Mouse (Mus musculus) intestine, embryonic 14.5 days (tissue): ENCODE measurements around the gene Arpc1b. TPM values are rescaled to one million over a fixed set of nuclear protein-coding genes. Genes with fewer than 3 reads are reported as not detected.
"Not testable (repeated sequence)": the region's sequence is repeated elsewhere in the genome, so short reads cannot be mapped to it uniquely, and the experiment has no call there.

Experiments used
- ATAC-seq: fragments of 200-750 bp; cut with Nextera tagmentation; replicated peaks from 2 replicates; pipeline ENCODE4 v1.8.0; 2017; ENCODE audit warnings: low read depth, moderate number of reproducible peaks, moderate TSS enrichment, moderate library complexity; ENCODE audit not compliant: low FRiP score, low TSS enrichment
- DNase-seq: peaks from one replicate; pipeline ENCODE4 v3.0.0-alpha.2; 2018; ENCODE audit warnings: low spot score
- H3K27ac ChIP-seq: fragments of 300-500 bp; sonication (generic); 2 replicates; pipeline ENCODE4 v1.5.1; 2014; ENCODE audit warnings: low read depth, mild to moderate bottlenecking, control low read depth
- H3K27me3 ChIP-seq: fragments of 300-500 bp; sonication (generic); replicated peaks from 2 replicates; pipeline ENCODE4 v1.6.1; 2014; ENCODE audit warnings: low read length, control low read depth; ENCODE audit not compliant: control insufficient read depth, insufficient read depth
- H3K36me3 ChIP-seq: fragments of 300-500 bp; sonication (generic); 2 replicates; pipeline ENCODE4 v1.6.1; 2014; ENCODE audit warnings: low read length, control low read depth; ENCODE audit not compliant: control insufficient read depth, insufficient read depth
- H3K4me1 ChIP-seq: fragments of 300-500 bp; sonication (generic); replicated peaks from 2 replicates; pipeline ENCODE4 v1.6.1; 2014; ENCODE audit warnings: low read length, control low read depth, mixed read lengths; ENCODE audit not compliant: control insufficient read depth, insufficient read depth
- H3K4me2 ChIP-seq: fragments of 300-500 bp; sonication (generic); 2 replicates; pipeline ENCODE4 v1.6.1; 2014; ENCODE audit warnings: low read length
- H3K4me3 ChIP-seq: fragments of 300-500 bp; sonication (generic); 2 replicates; pipeline ENCODE4 v1.5.1; 2014; ENCODE audit warnings: low read depth, low read length, control low read depth, mixed read lengths
- H3K9ac ChIP-seq: fragments of 300-500 bp; sonication (generic); 2 replicates; pipeline ENCODE4 v1.6.1; 2014; ENCODE audit warnings: mild to moderate bottlenecking, low read length
- H3K9me3 ChIP-seq: fragments of 300-500 bp; sonication (generic); 2 replicates; pipeline ENCODE4 v1.6.1; 2016; ENCODE audit warnings: low read length, control low read depth; ENCODE audit not compliant: control insufficient read depth
- WGBS: fragments of 180-500 bp; shearing (Covaris S2); extraction: QIAGEN DNeasy Blood & Tissue Kit; methylation state at CpG from one replicate; pipeline ENCODE4 v1.1.7; 2014; 5-methylcytosine and 5-hydroxymethylcytosine counted together
- polyA plus RNA-seq: library from polyadenylated mRNA; unstranded; fragments of >200 nt; fragmentation: Nextera tagmentation; extraction: Ambion mirVana; gene quantifications from 2 replicates; pipeline ENCODE4 v1.2.1, GENCODE M21; 2014

The Arpc1b gene
- polyA plus RNA-seq, 1 experiment from 2014 or later, result 305 TPM

- DNase-seq, H3K9ac ChIP-seq, H3K9me3 ChIP-seq, H3K4me1 ChIP-seq, H3K4me2 ChIP-seq, ATAC-seq, H3K4me3 ChIP-seq, H3K27ac ChIP-seq, H3K27me3 ChIP-seq: not testable (repeated sequence)
- H3K36me3 ChIP-seq, result peaks cover 94% of the 10 kb centered on the region
- 86% methylated on average over 4 of the region's 6 CpGs for WGBS
Observed at GRCm38 (mm10) chr5:145129773-145130172, 15.8 kb downstream of the Arpc1b start.

DNA sequence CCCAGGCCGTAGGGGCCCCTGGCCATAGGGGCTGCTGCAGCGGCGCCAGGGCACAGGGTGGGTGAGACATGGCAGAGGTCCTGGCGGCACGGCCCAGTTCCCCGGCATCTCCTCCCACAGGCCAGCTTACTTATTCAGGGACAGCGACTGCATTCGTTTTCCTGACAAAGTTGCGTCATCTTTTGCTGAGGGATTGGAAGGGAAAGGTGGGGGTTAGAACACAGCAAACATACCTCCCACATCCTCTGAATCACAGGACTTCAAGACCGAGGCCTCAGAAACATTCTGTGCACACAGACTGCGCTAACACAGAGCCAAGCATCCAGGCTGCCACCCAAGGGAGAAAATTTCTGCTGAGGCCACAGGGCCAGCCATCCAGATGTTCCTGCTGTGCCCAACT lies 16.2 kb downstream of the Arpc1b start:
- Histone ChIP-seq H3K4me1 (no peaks in the 10 kb centered on the region), H3K27ac (no peak overlapping the region), H3K9ac (no peak overlapping the region), H3K36me3 (peaks cover 94% of the 10 kb centered on the region), H3K4me3 (no peak overlapping the region), H3K4me2 (no peak overlapping the region), H3K27me3 (no peaks in the 10 kb centered on the region), H3K9me3 (no peaks in the 10 kb centered on the region)
- DNase-seq, result no peak
- ATAC-seq, result no peak
- 88% methylated on average over 11 of the region's 11 CpGs for WGBS

DNA sequence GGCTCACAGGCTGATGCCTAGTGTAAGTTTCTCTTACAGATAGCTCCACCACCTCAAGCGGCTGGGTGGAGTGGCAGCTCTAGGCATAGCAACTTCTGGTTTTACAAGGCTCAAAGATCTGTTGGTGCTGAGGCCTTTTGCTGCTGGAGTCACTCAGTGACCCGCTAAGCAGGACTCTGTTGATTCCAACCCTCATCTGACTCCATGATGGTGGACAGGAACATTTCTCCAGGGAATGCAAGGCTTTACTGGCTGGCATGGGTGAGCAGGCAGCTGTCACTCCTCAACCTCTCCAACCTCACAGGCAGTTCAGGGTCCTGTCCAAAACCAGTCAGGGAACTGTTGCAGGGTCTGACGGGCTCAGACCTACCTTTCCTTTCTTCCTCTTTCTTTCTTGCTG lies 17.0 kb downstream of the Arpc1b start:
- Histone ChIP-seq H3K9me3 (no peaks in the 10 kb centered on the region), H3K4me1 (no peaks in the 10 kb centered on the region), H3K27ac (no peak overlapping the region), H3K36me3 (peaks cover 94% of the 10 kb centered on the region), H3K27me3 (no peaks in the 10 kb centered on the region), H3K4me2 (no peak overlapping the region), H3K4me3 (no peak overlapping the region), H3K9ac (no peak overlapping the region)
- ATAC-seq (no peak), DNase-seq (no peak)
- 92% methylated on average over 3 of the region's 3 CpGs for WGBS

GRCm38 (mm10) chr5:145133275-145133674 lies 19.3 kb downstream of the Arpc1b start:
- H3K4me3 ChIP-seq, ATAC-seq, H3K9me3 ChIP-seq, H3K27ac ChIP-seq, H3K4me1 ChIP-seq, H3K9ac ChIP-seq, DNase-seq, H3K27me3 ChIP-seq, H3K4me2 ChIP-seq: not testable (repeated sequence)
- peaks cover 85% of the 10 kb centered on the region for H3K36me3 ChIP-seq
- 88% methylated on average over 6 of the region's 6 CpGs for WGBS

DNA sequence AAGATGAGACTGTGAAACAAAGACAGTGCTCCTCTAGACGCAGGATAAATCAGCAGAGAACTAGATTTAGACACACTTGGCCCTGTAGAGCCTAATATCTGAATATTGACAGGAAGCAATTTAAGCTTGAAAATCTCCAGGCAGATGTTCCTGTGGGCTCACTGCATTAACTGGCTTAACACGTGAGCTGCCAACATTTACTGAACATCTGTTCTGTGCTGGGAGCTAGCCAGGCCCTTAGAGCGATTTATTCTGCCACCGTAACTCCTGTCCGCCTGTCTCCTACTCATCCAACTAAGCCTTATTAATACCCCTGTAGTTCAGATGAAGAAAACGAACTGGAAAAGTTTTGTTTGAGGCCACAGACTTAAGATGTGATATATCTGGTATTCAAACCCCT lies 24.8 kb downstream of the Arpc1b start:
- Histone ChIP-seq H3K4me2 (peak overlapping the region; percentile 95), H3K9me3 (no peaks in the 10 kb centered on the region), H3K27me3 (no peaks in the 10 kb centered on the region), H3K4me1 (peaks cover 13% of the 10 kb centered on the region), H3K9ac (peak overlapping the region; percentile 93), H3K27ac (peak overlapping the region; percentile 95; the same call in 1 of the 2 replicates), H3K4me3 (peak overlapping the region; percentile 97), H3K36me3 (peaks cover 55% of the 10 kb centered on the region)
- WGBS, result 6% methylated on average over 6 of the region's 6 CpGs
- DNase-seq (no peak), ATAC-seq (no peak)

DNA sequence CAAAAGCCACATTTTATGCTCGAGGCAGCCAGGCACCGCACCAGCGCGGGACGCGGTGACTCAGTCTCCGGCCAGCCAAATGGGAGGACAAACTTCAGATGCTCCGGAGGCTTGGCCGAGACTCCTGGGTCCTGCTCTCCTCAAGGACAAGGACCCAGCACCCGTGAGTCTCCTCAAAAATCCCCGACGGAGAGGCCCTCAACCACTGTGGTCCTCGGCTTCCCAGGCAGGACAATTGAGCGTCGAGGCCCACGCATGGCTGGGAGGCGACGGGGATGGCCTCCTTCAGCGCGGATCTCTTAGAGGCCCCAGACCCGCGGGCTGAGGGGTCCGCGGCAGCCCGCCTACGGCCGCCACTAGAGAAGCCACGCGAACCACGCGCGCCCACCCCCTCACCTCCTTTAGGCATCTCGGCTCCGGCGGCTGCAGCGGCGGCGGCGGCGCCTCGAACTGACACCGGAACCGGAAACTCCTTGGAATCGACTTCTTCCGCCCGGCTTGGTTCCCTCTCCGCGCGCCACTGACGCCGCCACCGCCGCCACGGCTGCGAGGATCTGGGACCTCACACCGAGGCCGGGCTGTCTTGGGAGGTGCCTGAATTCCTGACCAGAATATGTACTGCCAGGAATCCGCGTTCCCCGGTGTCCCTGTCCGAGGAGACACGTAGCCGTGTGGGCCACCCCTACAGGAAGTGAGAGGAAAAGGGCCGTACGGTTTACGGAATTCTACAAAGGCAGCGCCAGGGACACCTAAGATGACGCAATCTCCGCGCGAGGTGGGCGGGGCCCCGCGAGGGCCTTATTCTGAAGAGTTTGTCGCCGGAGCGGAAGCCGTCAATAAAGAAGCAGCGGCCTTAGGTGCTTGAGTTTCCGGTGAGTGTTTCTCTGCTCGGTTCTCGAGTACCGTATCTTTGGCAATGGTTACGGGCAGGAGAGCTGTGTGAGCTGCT lies 25.8 kb downstream of the Arpc1b start, which contains the start of the genes Pdap1 and Bud31:
Gene Pdap1, minus strand, starts transcription at position 668 of the 949 bp plus-strand sequence.
Gene Bud31, plus strand, starts transcription at position 792 of the 949 bp plus-strand sequence.
- H3K27ac ChIP-seq, result peak within 1 kb of the TSS; percentile 95
- WGBS, result under 1% methylated on average over 84 of the region's 84 CpGs
- H3K9me3 ChIP-seq, result no peaks in the 10 kb centered on the region
- peak within 1 kb of the TSS; percentile 95 for H3K4me2 ChIP-seq
- DNase-seq, result peak; percentile 99
- H3K36me3 ChIP-seq, result peaks cover 55% of the 10 kb centered on the region
- peak; percentile 95 for ATAC-seq
- peak within 1 kb of the TSS; percentile 93 for H3K9ac ChIP-seq
- H3K4me1 ChIP-seq, result peaks cover 13% of the 10 kb centered on the region
- H3K4me3 ChIP-seq, result peak within 1 kb of the TSS; percentile 97
- no peaks in the 10 kb centered on the region for H3K27me3 ChIP-seq

GRCm38 (mm10) chr5:145140611-145141010 lies 26.6 kb downstream of the Arpc1b start:
- peak; percentile 20; the same call in 1 of the 2 replicates for ATAC-seq
- Histone ChIP-seq H3K4me2 (peak overlapping the region; percentile 95), H3K27me3 (no peaks in the 10 kb centered on the region), H3K9me3 (no peaks in the 10 kb centered on the region), H3K9ac (peak overlapping the region; percentile 93), H3K4me1 (peaks cover 13% of the 10 kb centered on the region), H3K36me3 (peaks cover 55% of the 10 kb centered on the region), H3K4me3 (peak overlapping the region; percentile 97), H3K27ac (peak overlapping the region; percentile 95)
- no peak for DNase-seq
- WGBS, result under 1% methylated on average over 18 of the region's 18 CpGs

GRCm38 (mm10) chr5:145147748-145148147 lies 33.7 kb downstream of the Arpc1b start:
- no peaks in the 10 kb centered on the region for H3K27me3 ChIP-seq
- WGBS, result 89% methylated on average over 5 of the region's 5 CpGs
- no peak overlapping the region for H3K4me3 ChIP-seq
- ATAC-seq (no peak), DNase-seq (no peak)
- H3K36me3 ChIP-seq, result peaks cover 97% of the 10 kb centered on the region
- H3K4me2 ChIP-seq, result no peak overlapping the region
- no peaks in the 10 kb centered on the region for H3K9me3 ChIP-seq
- H3K27ac ChIP-seq, result no peak overlapping the region
- no peak overlapping the region for H3K9ac ChIP-seq
- no peaks in the 10 kb centered on the region for H3K4me1 ChIP-seq
